Comparison of ENCODE assay signal across 8 mouse cellular contexts in genomic region chr11:69965271-69966005, GRCm38 (mm10). TPM values are rescaled to one million over a fixed set of nuclear protein-coding genes. Genes with fewer than 3 reads are reported as not detected.
DNase-seq lines count a peak whose midpoint lies in the region; ATAC-seq and TF ChIP-seq lines count a peak whose summit lies in the region.

No protein-coding gene starts in this region.

- H3K27me3 ChIP-seq in testis, adult 2 months (ENCODE audit: control insufficient read depth, insufficient read depth, low read length): no peaks in the 10 kb centered on the region
- peaks cover 63% of the 10 kb centered on the region for H3K27me3 ChIP-seq in lung, embryonic 15.5 days
- H3K27me3 ChIP-seq in stomach, embryonic 16.5 days (ENCODE audit: control insufficient read depth, insufficient read depth, low read length): peaks cover 39% of the 10 kb centered on the region

- H3K9ac ChIP-seq in lung, embryonic 15.5 days: peak overlapping the region; percentile 54
- peak overlapping the region; percentile 79 for H3K9ac ChIP-seq in stomach, embryonic 16.5 days (ENCODE audit: low read length)

- no peak for DNase-seq in testis, postnatal 14 days (ENCODE audit: low spot score)
- DNase-seq in kidney, adult 18-20 months: peak; percentile 69
- no peak for DNase-seq in thymus, postnatal 25 days
- no peak for DNase-seq in left cerebral cortex, postnatal 14 days (ENCODE audit: low spot score in 2 of 2)
- DNase-seq in adrenal gland, postnatal 10 days: no peak

- no peak for TF ChIP-seq CTCF in testis, adult 2 months (IDR thresholded peaks at IDR 0.05; ENCODE audit: control insufficient read depth, insufficient read depth, insufficient replicate concordance, low read depth, low read length)

- intact Hi-C loops in left cerebral cortex, postnatal 14 days (cut with DNase I): no loop called here

- peak; percentile 75 for ATAC-seq in lung, embryonic 15.5 days (ENCODE audit: borderline replicate concordance, extremely low read depth, low FRiP score, low TSS enrichment)
- peak; percentile 83 for ATAC-seq in stomach, embryonic 16.5 days (ENCODE audit: insufficient read depth, low FRiP score)

- peaks cover under 1% of the 10 kb centered on the region; the same call in 1 of the 2 replicates for H3K36me3 ChIP-seq in testis, adult 2 months (ENCODE audit: control insufficient read depth, insufficient read depth, low read length)
- H3K36me3 ChIP-seq in lung, embryonic 15.5 days: peaks cover 23% of the 10 kb centered on the region
- no peaks in the 10 kb centered on the region for H3K36me3 ChIP-seq in stomach, embryonic 16.5 days (ENCODE audit: control insufficient read depth, insufficient read depth, low read length)

- no peak overlapping the region for H3K27ac ChIP-seq in testis, adult 2 months (ENCODE audit: control insufficient read depth, insufficient read depth, low read depth, low read length)
- H3K27ac ChIP-seq in lung, embryonic 15.5 days: peak overlapping the region; percentile 84
- H3K27ac ChIP-seq in stomach, embryonic 16.5 days (ENCODE audit: low read length): peak overlapping the region; percentile 92

- peaks cover 20% of the 10 kb centered on the region for H3K4me1 ChIP-seq in testis, adult 2 months (ENCODE audit: control insufficient read depth, insufficient read depth, low read length)
- H3K4me1 ChIP-seq in lung, embryonic 15.5 days: peaks cover 8% of the 10 kb centered on the region; the same call in 1 of the 2 replicates
- H3K4me1 ChIP-seq in stomach, embryonic 16.5 days (ENCODE audit: control insufficient read depth, insufficient read depth, low read length): no peaks in the 10 kb centered on the region

- peak overlapping the region; percentile 61 for H3K4me2 ChIP-seq in lung, embryonic 15.5 days
- peak overlapping the region; percentile 57 for H3K4me2 ChIP-seq in stomach, embryonic 16.5 days (ENCODE audit: low read depth, low read length)

- TF ChIP-seq POLR2A in testis, adult 2 months (IDR thresholded peaks at IDR 0.05; ENCODE audit: control insufficient read depth, low read depth, low read length): no peak

- no peaks in the 10 kb centered on the region for H3K9me3 ChIP-seq in lung, embryonic 15.5 days
- H3K9me3 ChIP-seq in stomach, embryonic 16.5 days (replicated peaks; ENCODE audit: control insufficient read depth, low read length): no peaks in the 10 kb centered on the region

- WGBS in lung, embryonic 15.5 days: 3% methylated on average over 49 of the region's 49 CpGs
- WGBS in stomach, embryonic 16.5 days: 2% methylated on average over 49 of the region's 49 CpGs

- H3K4me3 ChIP-seq in testis, adult 2 months (ENCODE audit: control insufficient read depth, low read depth, low read length): peak overlapping the region; percentile 34
- peak overlapping the region; percentile 54 for H3K4me3 ChIP-seq in lung, embryonic 15.5 days
- peak overlapping the region; percentile 57 for H3K4me3 ChIP-seq in stomach, embryonic 16.5 days (replicated peaks; ENCODE audit: low read length)

RNA-seq across cellular contexts. Expression of gene Cldn7, which starts 0.9 kb away (rescaled TPM):
- 3.0 and 4.9 TPM in 2 replicates for polyA plus RNA-seq in testis, adult 2 months (2012; rRNA removed)
- 154 and 170 TPM in 2 replicates for polyA plus RNA-seq in lung, embryonic 15.5 days (2015; fragmentation: Nextera tagmentation; extraction: Ambion mirVana)
- 397 and 438 TPM in 2 replicates for polyA plus RNA-seq in stomach, embryonic 16.5 days (2015; fragmentation: Nextera tagmentation; extraction: Ambion mirVana)
- total RNA-seq in left cerebral cortex, postnatal 14 days (2021): not detected
- total RNA-seq in adrenal gland, postnatal 10 days (2021): 1 to 10 TPM in 1 of 2 experiments, under 1 TPM in 1; 0.70 to 1.2 TPM

RNA-seq across cellular contexts. Expression of gene Ctdnep1, which starts 15.5 kb away (rescaled TPM):
- 120 and 137 TPM in 2 replicates for polyA plus RNA-seq in testis, adult 2 months (2012; rRNA removed)
- 22.3 and 25.4 TPM in 2 replicates for polyA plus RNA-seq in lung, embryonic 15.5 days (2015; fragmentation: Nextera tagmentation; extraction: Ambion mirVana)
- polyA plus RNA-seq in stomach, embryonic 16.5 days (2015; fragmentation: Nextera tagmentation; extraction: Ambion mirVana): 17.5 and 17.7 TPM in 2 replicates
- total RNA-seq in left cerebral cortex, postnatal 14 days (2021): 100 to 1,000 TPM; 115 TPM
- 100 to 1,000 TPM; 117 to 148 TPM for total RNA-seq in adrenal gland, postnatal 10 days (2021)

RNA-seq across cellular contexts. Expression of gene Elp5, which starts 16.9 kb away (rescaled TPM):
- polyA plus RNA-seq in testis, adult 2 months (2012; rRNA removed): 225 and 226 TPM in 2 replicates
- 106 and 111 TPM in 2 replicates for polyA plus RNA-seq in lung, embryonic 15.5 days (2015; fragmentation: Nextera tagmentation; extraction: Ambion mirVana)
- polyA plus RNA-seq in stomach, embryonic 16.5 days (2015; fragmentation: Nextera tagmentation; extraction: Ambion mirVana): 102 and 103 TPM in 2 replicates
- 100 to 1,000 TPM; 103 to 107 TPM for total RNA-seq in left cerebral cortex, postnatal 14 days (2021)
- total RNA-seq in adrenal gland, postnatal 10 days (2021): 10 to 100 TPM; 66.8 to 71.4 TPM

RNA-seq across cellular contexts. Expression of gene Slc2a4, which starts 17.4 kb away (rescaled TPM):
- polyA plus RNA-seq in testis, adult 2 months (2012; rRNA removed): 1.9 and 3.6 TPM in 2 replicates
- 18.0 and 20.6 TPM in 2 replicates for polyA plus RNA-seq in lung, embryonic 15.5 days (2015; fragmentation: Nextera tagmentation; extraction: Ambion mirVana)
- polyA plus RNA-seq in stomach, embryonic 16.5 days (2015; fragmentation: Nextera tagmentation; extraction: Ambion mirVana): 38.3 and 39.1 TPM in 2 replicates
- total RNA-seq in left cerebral cortex, postnatal 14 days (2021): 1 to 10 TPM; 1.9 to 2.4 TPM
- total RNA-seq in adrenal gland, postnatal 10 days (2021): 10 to 100 TPM; 67.6 to 81.9 TPM

RNA-seq across cellular contexts. Expression of gene Gabarap, which starts 25.5 kb away (rescaled TPM):
- 659 and 826 TPM in 2 replicates for polyA plus RNA-seq in testis, adult 2 months (2012; rRNA removed)
- polyA plus RNA-seq in lung, embryonic 15.5 days (2015; fragmentation: Nextera tagmentation; extraction: Ambion mirVana): 453 and 455 TPM in 2 replicates
- 485 and 494 TPM in 2 replicates for polyA plus RNA-seq in stomach, embryonic 16.5 days (2015; fragmentation: Nextera tagmentation; extraction: Ambion mirVana)
- total RNA-seq in left cerebral cortex, postnatal 14 days (2021): 100 to 1,000 TPM; 213 to 217 TPM
- total RNA-seq in adrenal gland, postnatal 10 days (2021): 100 to 1,000 TPM; 339 to 345 TPM

Comparison
In these comparisons a context has a peak if more than half of its experiments do, and no peak if none do; other contexts are left out.
1. RNA of gene Cldn7, which starts 0.9 kb away (polyA plus RNA-seq): 397 to 438 TPM in stomach, embryonic 16.5 days and 154 to 170 TPM in lung, embryonic 15.5 days; 3.0 to 4.9 TPM in testis, adult 2 months; every median in the first group is over 10 times any median in the second.
2. Peak in every context shown above with its lines, with median percentiles within 50 percentile points of each other: H3K4me3 ChIP-seq.